Mouse (Mus musculus): ENCODE measurements around the gene Kcnab3. TPM values are rescaled to one million over a fixed set of nuclear protein-coding genes. Genes with fewer than 3 reads are reported as not detected.

Gene Kcnab3
- polyA plus RNA-seq, 1 experiment from 2014 or later: 2.5 TPM

- peak overlapping the region; percentile 82 for H3K9ac ChIP-seq
- peak overlapping the region; percentile 57; the same call in 1 of the 2 replicates for H3K4me3 ChIP-seq
- no peaks in the 10 kb centered on the region for H3K9me3 ChIP-seq
- no peak for ATAC-seq (ENCODE audit: insufficient number of reproducible peaks, insufficient read depth, low FRiP score, low TSS enrichment, low read depth)
- WGBS: 91% methylated on average over 6 of the region's 6 CpGs
- H3K4me2 ChIP-seq: peak overlapping the region; percentile 83
- H3K4me1 ChIP-seq: peaks cover 36% of the 10 kb centered on the region
- H3K36me3 ChIP-seq: peaks cover 45% of the 10 kb centered on the region
- peaks cover 4% of the 10 kb centered on the region for H3K27me3 ChIP-seq
- H3K27ac ChIP-seq: no peak overlapping the region
Observed at GRCm38 (mm10) chr11:69321580-69321979, 4.5 kb upstream of the Kcnab3 start.

GRCm38 (mm10) chr11:69322010-69322409 is 4.0 kb upstream of the Kcnab3 start:
- peaks cover 8% of the 10 kb centered on the region for H3K27me3 ChIP-seq
- peaks cover 41% of the 10 kb centered on the region for H3K36me3 ChIP-seq
- H3K4me3 ChIP-seq: peak overlapping the region; percentile 57; the same call in 1 of the 2 replicates
- H3K4me2 ChIP-seq: peak overlapping the region; percentile 83
- peak overlapping the region; percentile 82 for H3K9ac ChIP-seq
- ATAC-seq (ENCODE audit: insufficient number of reproducible peaks, insufficient read depth, low FRiP score, low TSS enrichment, low read depth): no peak
- 72% methylated on average over 6 of the region's 6 CpGs for WGBS
- no peak overlapping the region for H3K27ac ChIP-seq
- peaks cover 40% of the 10 kb centered on the region for H3K4me1 ChIP-seq
- H3K9me3 ChIP-seq: no peaks in the 10 kb centered on the region

- Histone ChIP-seq H3K4me3 (peak overlapping the region; percentile 57), H3K9ac (peak overlapping the region; percentile 82), H3K4me2 (peak overlapping the region; percentile 83), H3K27me3 (peaks cover 17% of the 10 kb centered on the region), H3K9me3 (no peaks in the 10 kb centered on the region), H3K27ac (peak overlapping the region; percentile 86), H3K36me3 (peaks cover 33% of the 10 kb centered on the region), H3K4me1 (peaks cover 42% of the 10 kb centered on the region)
- no peak for ATAC-seq (ENCODE audit: insufficient number of reproducible peaks, insufficient read depth, low FRiP score, low TSS enrichment, low read depth)
- WGBS: 27% methylated on average over 18 of the region's 18 CpGs
Observed at GRCm38 (mm10) chr11:69322693-69323471, 3.2 kb upstream of the Kcnab3 start.

DNA sequence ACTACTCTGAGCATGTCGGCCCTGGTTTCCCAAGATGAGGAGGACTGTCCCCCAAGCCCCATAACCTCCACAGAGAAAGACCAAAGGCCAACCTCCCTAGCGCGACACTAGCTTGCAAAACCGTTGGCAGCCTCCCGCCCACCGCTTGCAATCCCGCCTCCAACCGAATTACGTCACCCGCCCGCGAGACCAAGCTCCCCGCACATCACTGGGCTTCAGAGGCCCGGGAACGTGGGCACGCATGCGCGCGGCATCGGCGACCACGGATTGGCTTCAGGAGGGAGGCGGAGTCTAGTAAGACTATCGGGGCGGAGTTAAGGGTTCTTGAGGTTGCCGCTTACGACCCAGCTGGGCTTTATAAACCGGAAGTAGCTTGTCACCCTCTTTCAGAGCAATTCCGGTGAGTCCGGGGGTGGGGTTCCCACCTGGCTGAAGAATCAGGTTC is 2.4 kb upstream of the Kcnab3 start, which contains the start of the genes Cntrob and Trappc1:
TSS of gene Cntrob (minus strand) at position 109 of the 445 bp plus-strand sequence.
TSS of gene Trappc1 (plus strand) at position 314 of the 445 bp plus-strand sequence.
- Histone ChIP-seq H3K27me3 (peaks cover 25% of the 10 kb centered on the region), H3K4me3 (peak within 1 kb of the TSS; percentile 57), H3K36me3 (peaks cover 25% of the 10 kb centered on the region), H3K27ac (peak within 1 kb of the TSS; percentile 86), H3K4me2 (peak within 1 kb of the TSS; percentile 83), H3K9ac (peak within 1 kb of the TSS; percentile 82), H3K4me1 (peaks cover 42% of the 10 kb centered on the region), H3K9me3 (no peaks in the 10 kb centered on the region)
- peak; percentile 92 for ATAC-seq (ENCODE audit: insufficient number of reproducible peaks, insufficient read depth, low FRiP score, low TSS enrichment, low read depth)
- WGBS: under 1% methylated on average over 30 of the region's 30 CpGs

GRCm38 (mm10) chr11:69324749-69325148 is 1.3 kb upstream of the Kcnab3 start:
- peak overlapping the region; percentile 75 for H3K9ac ChIP-seq
- H3K36me3 ChIP-seq: peaks cover 14% of the 10 kb centered on the region
- no peak for ATAC-seq (ENCODE audit: insufficient number of reproducible peaks, insufficient read depth, low FRiP score, low TSS enrichment, low read depth)
- no peaks in the 10 kb centered on the region for H3K9me3 ChIP-seq
- H3K4me2 ChIP-seq: peak overlapping the region; percentile 83
- H3K4me3 ChIP-seq: peak overlapping the region; percentile 57
- peaks cover 42% of the 10 kb centered on the region for H3K4me1 ChIP-seq
- H3K27me3 ChIP-seq: peaks cover 32% of the 10 kb centered on the region
- 77% methylated on average over 6 of the region's 6 CpGs for WGBS
- H3K27ac ChIP-seq: no peak overlapping the region

DNA sequence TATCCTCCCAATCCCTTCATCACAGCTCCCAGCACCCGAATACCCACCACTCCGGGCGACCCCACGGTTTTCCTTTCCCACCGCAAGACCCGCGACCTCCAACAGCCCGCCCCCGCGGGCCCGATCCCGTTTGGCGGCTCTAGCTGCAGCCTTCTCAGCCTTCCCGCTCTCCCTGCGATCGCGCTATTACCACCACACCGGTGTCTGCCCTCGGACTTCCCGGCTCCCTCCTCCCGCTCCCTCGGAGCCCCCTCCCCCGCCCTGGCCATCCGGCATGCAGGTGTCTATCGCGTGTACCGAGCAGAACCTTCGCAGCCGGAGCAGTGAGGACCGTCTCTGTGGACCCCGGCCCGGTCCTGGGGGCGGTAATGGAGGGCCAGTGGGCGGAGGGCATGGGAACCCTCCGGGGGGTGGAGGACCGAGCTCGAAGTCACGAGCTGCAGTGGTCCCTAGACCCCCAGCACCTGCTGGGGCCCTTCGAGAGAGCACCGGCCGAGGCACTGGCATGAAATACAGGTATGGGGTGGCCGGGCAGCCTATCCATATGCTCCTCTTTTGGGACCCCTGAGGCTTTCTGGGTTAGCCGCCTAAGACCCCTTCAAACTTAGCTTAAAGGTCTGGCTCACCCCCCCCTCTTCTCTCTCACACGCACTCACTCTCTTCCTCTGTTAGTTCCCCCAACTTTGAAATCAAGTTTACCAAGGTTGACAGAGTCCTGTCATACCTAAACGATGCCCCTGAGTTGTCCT is 524 bp downstream of the Kcnab3 start:
- Histone ChIP-seq H3K4me3 (peak overlapping the region; percentile 55), H3K9me3 (no peaks in the 10 kb centered on the region), H3K9ac (peak overlapping the region; percentile 73), H3K4me1 (peaks cover 47% of the 10 kb centered on the region), H3K4me2 (peak overlapping the region; percentile 96), H3K27me3 (peaks cover 35% of the 10 kb centered on the region), H3K27ac (no peak overlapping the region), H3K36me3 (no peaks in the 10 kb centered on the region)
- 1% methylated on average over 45 of the region's 45 CpGs for WGBS
- no peak for ATAC-seq (ENCODE audit: insufficient number of reproducible peaks, insufficient read depth, low FRiP score, low TSS enrichment, low read depth)

DNA sequence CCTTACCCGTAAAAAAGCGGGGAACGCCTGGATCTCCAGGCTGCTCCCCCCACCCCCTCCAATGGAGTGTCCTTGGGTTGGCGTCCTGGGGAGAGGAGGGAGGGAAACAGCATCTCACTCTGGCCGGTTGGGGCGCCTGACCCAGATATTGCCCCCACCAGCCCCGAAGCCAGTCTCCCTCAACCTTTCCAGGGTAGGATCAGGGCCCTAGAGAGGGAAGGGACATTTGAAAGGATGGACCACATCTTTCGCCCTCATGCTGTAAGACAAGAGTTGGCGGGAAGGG is 1.0 kb downstream of the Kcnab3 start:
- Histone ChIP-seq H3K9me3 (no peaks in the 10 kb centered on the region), H3K4me2 (peak overlapping the region; percentile 96), H3K4me3 (peak overlapping the region; percentile 55), H3K4me1 (peaks cover 44% of the 10 kb centered on the region), H3K36me3 (no peaks in the 10 kb centered on the region), H3K9ac (peak overlapping the region; percentile 73; the same call in 1 of the 2 replicates), H3K27me3 (peaks cover 35% of the 10 kb centered on the region), H3K27ac (no peak overlapping the region)
- ATAC-seq (ENCODE audit: insufficient number of reproducible peaks, insufficient read depth, low FRiP score, low TSS enrichment, low read depth): no peak
- WGBS: 12% methylated on average over 9 of the region's 9 CpGs

- no peak for ATAC-seq (ENCODE audit: insufficient number of reproducible peaks, insufficient read depth, low FRiP score, low TSS enrichment, low read depth)
- H3K27ac ChIP-seq: no peak overlapping the region
- peaks cover 44% of the 10 kb centered on the region for H3K4me1 ChIP-seq
- H3K4me3 ChIP-seq: no peak overlapping the region
- WGBS: 49% methylated on average over 6 of the region's 6 CpGs
- H3K9ac ChIP-seq: no peak overlapping the region
- no peaks in the 10 kb centered on the region for H3K9me3 ChIP-seq
- peaks cover 35% of the 10 kb centered on the region for H3K27me3 ChIP-seq
- H3K4me2 ChIP-seq: no peak overlapping the region; the same call in 1 of the 2 replicates
- H3K36me3 ChIP-seq: no peaks in the 10 kb centered on the region
Observed at GRCm38 (mm10) chr11:69327648-69328047, 1.6 kb downstream of the Kcnab3 start.

DNA sequence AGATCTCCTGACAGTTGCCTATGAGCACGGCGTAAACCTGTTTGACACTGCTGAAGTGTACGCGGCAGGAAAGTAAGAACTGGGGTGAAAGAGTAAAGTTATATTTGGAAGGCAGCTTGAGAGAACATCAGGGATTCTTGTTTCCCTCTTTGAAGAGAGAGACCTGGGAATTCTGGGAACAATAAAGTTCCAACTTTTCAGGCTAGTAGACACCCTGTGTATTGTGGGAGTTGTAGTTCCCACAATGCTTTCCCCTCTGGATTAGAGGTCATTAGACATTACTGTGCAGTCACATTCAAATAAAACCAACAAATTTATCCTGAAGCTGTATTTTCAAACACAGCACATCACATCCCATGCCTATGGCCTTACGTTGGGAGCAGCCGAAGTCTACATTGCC is 2.5 kb downstream of the Kcnab3 start:
- peaks cover 43% of the 10 kb centered on the region for H3K4me1 ChIP-seq
- no peak overlapping the region for H3K4me2 ChIP-seq
- H3K9ac ChIP-seq: no peak overlapping the region
- H3K9me3 ChIP-seq: no peaks in the 10 kb centered on the region
- no peak overlapping the region for H3K27ac ChIP-seq
- 94% methylated on average over 6 of the region's 6 CpGs for WGBS
- no peak for ATAC-seq (ENCODE audit: insufficient number of reproducible peaks, insufficient read depth, low FRiP score, low TSS enrichment, low read depth)
- H3K36me3 ChIP-seq: no peaks in the 10 kb centered on the region
- peaks cover 35% of the 10 kb centered on the region for H3K27me3 ChIP-seq
- no peak overlapping the region for H3K4me3 ChIP-seq

DNA sequence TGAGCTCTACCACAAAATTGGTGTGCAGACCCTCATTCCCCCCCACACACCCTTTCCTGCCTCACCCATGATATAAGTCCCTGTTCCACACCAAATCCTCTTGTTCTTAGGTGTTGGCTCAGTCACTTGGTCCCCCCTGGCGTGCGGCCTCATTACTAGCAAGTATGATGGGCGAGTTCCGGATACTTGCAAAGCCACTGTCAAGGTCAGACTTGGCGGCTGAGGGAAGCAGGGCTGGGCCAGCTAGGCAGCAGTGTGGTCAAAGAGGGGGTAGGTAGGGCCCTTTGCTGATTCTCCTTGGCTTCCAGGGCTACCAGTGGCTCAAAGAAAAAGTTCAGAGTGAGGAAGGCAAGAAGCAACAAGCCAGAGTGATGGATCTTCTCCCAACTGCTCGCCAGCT is 5.1 kb downstream of the Kcnab3 start:
- Histone ChIP-seq H3K4me1 (peaks cover 27% of the 10 kb centered on the region), H3K4me2 (peak overlapping the region; percentile 63), H3K9me3 (no peaks in the 10 kb centered on the region), H3K27ac (peak overlapping the region; percentile 52), H3K4me3 (peak overlapping the region; percentile 45), H3K36me3 (no peaks in the 10 kb centered on the region), H3K9ac (peak overlapping the region; percentile 72), H3K27me3 (peaks cover 35% of the 10 kb centered on the region)
- ATAC-seq (ENCODE audit: insufficient number of reproducible peaks, insufficient read depth, low FRiP score, low TSS enrichment, low read depth): no peak
- WGBS: 86% methylated on average over 6 of the region's 6 CpGs

- Histone ChIP-seq H3K36me3 (no peaks in the 10 kb centered on the region), H3K4me2 (peak overlapping the region; percentile 63), H3K27me3 (peaks cover 27% of the 10 kb centered on the region), H3K4me1 (peaks cover 20% of the 10 kb centered on the region), H3K9me3 (no peaks in the 10 kb centered on the region), H3K9ac (peak overlapping the region; percentile 72), H3K4me3 (peak overlapping the region; percentile 45), H3K27ac (peak overlapping the region; percentile 52)
- under 1% methylated on average over 24 of the region's 24 CpGs for WGBS
- peak; percentile 56; the same call in 1 of the 2 replicates for ATAC-seq (ENCODE audit: insufficient number of reproducible peaks, insufficient read depth, low FRiP score, low TSS enrichment, low read depth)
Observed at GRCm38 (mm10) chr11:69331929-69332405, 5.9 kb downstream of the Kcnab3 start.

Measured in embryonic facial prominence, embryonic 13.5 days (tissue).